Mouse (Mus musculus): Measurements from ENCODE around the gene Zfp101.

Zfp101 gene

DNA sequence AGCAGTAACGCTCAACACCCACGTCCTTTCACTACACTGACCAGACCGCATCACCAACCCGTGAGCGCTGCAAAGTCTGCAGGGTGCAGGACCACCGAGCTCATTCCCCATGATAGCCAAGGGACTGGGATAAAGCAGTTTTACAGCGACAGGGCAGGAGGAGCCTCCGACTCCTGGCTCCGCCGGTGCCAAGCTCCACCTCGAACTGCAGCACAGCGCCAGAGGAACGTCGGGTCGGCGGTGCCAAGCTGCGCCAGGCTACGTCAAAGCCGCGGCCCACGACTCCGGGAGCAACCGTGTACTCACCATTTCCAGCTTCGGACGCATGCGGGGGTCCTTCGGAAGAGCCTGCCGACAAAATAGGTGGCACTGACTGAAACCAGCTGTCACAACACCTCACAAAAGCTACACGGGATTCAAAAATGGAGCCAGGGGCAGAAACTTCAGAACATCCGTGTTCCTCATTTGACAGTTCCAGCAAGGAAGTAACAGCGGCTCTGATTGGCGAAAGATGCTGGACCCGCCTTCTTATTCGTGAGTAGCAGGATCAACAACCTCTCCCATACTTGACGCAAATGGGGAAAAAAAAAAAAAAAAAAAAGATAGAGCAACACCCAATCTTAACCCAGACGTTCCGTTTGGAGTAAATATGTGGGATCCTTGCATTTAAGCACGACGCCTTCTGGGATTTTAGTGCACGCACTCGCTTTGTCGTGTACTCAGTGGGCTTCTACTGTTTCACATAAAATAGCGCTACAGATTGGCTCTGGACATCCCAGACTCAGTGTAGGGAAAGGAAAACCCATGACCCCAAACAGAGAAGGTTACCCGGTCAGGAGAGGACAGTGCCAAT lies at the start of gene Zfp101:
TSS of gene Zfp101 (minus strand) at position 460 of the 853 bp plus-strand sequence.
- peak; percentile 94 to 97 for DNase-seq (ENCODE audit: low spot score in 2 of 2)

DNA sequence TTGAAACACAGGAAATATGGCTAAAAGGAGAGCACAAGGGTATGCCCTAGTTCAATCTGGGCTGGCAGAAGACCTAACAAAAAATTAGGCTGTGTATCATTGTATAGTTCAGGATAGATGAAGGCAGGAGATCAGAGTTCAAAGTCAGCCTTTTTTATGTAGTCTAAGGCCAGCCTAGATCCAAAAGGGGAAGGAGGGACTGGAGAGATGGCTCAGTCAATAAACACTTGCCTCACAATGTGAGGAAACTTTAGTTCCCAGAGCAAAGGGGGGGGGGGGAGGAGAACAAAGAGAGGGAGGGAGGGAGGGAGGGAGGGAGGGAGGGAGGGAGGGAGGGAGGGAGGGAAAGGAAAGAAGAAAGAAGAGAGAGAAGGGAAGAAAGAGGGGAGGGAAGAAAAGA lies 46.7 kb upstream of the Zfp101 start:
- no peak for DNase-seq (ENCODE audit: low spot score in 2 of 2)

DNA sequence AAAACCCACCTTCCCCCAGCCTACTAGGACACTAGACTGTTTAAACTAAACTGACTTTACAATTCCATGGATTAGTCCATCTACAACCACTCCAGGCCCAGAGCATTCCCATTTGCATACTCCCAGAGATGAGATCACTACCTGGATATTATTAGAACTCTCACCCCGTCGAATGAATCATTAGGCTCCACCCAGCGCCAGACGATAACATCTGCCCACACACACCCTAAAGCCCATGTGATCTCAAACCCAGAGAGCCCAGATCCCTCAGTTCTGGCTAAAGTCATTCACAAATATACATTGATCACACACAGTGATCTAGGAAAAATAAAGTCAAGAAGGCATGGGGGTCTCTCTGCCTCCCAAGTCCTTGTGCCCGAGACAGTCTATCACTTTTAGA lies 45.5 kb upstream of the Zfp101 start:
- peak in 1 of 2 experiments; percentile 10 for DNase-seq (ENCODE audit: low spot score in 2 of 2)

DNA sequence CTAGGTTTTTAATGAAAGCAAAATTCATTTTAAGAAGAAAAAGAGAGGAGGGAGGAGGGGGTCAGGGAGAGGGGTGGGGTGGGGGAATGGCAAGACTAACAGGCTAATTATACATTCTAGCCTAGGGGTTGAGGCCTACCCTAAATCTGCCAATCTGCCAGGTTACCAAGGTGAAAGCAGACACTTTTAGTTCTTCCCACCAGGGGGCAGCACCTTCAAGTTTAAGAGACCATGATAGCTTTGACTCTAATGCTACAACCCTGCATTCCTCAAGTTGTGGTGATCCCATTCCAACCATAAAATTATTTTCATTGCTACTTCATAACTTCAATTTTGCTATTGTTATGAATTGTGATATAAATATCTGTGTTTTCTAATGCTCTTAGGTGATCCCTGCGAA lies 44.7 kb upstream of the Zfp101 start:
- DNase-seq (ENCODE audit: low spot score in 2 of 2), result peak; percentile 83 to 84

DNA sequence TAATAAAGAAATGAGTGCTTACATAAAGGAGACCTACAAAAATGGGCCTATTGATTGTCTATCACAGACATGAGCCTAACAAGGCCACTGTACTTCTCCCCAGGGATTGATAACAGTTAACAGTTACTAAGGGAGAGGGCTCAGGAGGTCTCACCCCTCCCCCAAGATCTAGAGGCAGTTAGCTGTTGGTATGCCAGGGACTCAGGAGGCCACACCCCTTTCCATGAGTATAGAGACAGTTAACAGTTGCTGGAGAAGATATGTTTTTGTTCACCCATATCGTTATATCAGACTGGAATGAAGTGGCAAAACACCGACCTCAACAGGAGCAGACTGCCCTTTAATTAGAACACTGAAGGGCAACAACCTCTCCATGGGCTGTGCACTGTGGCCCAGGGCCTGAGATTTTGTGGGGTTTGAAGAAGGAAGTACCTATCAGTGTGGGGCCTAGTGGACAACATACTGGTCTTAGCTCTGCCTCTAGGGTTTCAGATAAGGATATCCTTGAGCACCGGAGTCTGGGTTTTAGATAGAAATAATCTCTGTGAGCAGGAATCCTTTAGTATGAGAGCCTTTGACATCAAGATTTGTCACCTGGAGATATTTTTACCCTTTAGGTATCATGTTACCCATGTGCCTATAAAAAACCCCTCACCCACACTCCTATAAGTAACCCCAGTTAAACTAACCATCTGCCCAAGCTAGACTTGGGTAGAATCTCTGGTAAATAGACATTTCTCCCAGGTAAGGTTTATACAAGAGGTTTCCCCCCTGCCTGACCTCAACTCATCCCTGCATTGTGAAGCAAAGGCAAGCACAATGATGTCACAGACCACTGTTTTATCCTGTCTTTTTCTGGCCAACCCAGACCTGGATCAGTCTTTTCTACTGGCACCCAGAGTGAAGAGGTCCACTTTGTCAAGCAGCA lies 37.8 kb upstream of the Zfp101 start, which contains the start of gene Actl9:
TSS of gene Actl9 (plus strand) at position 878 of the 928 bp plus-strand sequence.
- DNase-seq (ENCODE audit: low spot score in 2 of 2), result no peak

DNA sequence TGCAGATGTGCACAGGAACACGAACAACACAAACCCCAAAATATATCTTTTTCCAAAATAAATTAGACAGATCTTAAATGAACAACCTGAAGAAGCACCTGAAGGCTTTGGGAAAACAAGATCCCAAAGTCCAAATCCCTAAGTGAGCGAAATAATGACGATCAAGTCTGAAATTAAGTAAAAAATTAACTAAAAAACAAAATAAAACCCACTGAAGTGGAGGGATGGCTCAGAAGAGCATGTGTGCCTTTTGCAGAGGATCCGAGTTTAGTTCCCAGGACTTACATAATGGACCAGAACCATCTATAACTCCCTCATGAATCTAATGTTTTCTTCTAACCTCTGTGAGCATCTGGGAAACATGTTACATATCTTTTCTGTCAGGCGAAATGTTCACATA lies 2.2 kb downstream of the Zfp101 start:
- DNase-seq (ENCODE audit: low spot score in 2 of 2), result no peak

DNA sequence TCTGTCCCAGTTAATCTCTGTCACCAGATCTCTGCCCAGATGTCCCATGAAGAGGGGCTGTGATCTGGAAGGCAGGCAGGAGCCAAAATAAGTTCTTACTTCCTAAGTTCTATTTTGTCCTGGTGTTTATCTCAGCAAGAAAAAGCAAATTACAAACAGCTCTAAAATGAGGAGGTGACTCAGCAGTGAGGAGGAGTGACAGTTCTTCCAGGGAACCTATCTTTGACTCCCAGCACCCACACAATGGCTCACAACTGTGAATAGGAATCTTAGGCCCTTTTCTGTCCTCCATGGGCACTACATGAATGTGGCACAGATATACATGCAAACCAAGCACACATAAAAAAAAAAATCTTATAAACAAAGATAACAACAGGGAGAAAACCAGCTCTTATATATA lies 8.7 kb downstream of the Zfp101 start:
- DNase-seq (ENCODE audit: low spot score in 2 of 2), result peak; percentile 14 to 18

DNA sequence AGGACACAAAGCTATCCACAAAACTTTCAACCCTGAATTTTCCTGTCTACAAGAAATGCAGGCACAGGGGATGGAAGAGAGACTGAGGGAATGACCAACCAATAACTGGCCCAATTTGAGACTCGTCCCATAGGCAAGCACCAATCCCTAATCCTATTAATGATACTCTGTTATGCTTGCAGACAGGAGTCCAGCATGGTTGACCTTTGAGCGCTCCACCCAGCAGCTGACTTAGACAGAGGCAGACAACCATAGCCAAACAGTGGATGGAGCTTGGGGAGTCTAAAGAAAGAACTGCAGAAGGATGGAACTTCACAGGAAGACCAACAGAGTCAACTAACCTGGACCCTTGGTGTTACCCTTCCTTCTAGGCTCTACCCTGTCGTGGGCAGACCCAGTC lies 21.6 kb downstream of the Zfp101 start:
- no peak for DNase-seq (ENCODE audit: low spot score in 2 of 2)

DNA sequence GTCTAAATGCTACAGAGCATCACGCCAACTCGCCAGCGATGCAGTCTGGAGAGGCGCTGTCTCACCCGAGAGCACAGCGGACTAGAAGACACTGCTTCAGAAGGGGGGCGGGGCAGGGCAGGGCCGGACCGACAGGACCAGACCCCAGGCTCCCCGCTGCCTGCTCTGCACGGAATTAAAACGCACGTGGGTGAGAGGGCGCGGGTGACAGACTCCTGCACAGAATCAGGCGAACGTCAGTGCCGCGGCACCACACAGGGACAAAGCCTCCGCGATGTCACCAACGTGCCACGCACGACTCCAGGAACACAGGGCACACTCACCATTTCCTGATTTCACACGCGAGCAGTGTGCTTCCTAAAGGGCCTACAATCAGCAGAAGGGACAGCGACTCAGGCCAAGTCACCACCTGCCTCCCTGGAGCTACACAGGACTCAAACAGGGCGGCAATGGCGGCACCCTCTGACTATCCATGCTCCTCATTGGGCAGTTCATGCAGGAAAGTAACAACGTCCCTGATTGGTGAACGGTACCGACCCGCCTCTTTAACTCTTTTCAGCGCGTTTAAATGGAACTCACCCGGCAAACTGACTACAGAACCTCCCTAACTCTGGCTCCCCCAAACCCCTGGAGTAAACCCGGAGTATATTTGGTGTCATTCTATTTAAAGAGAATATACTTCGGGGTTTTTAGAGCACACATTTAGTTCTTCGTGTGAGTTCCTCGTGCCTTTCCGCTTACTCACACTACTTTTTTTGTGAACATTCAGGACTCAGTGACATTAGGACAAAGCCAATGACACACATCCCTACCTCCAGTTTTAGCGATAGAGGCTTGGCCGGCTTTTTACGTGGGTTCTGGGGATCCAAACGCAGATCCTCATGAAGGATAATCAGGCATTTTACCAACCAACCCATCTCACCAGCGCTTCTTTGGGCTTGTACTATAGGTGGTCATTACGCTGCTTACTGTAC lies 35.7 kb downstream of the Zfp101 start, which contains the start of gene Zfp81:
TSS of gene Zfp81 (minus strand) at position 468 of the 974 bp plus-strand sequence.
- peak; percentile 90 to 92 for DNase-seq (ENCODE audit: low spot score in 2 of 2)

DNA sequence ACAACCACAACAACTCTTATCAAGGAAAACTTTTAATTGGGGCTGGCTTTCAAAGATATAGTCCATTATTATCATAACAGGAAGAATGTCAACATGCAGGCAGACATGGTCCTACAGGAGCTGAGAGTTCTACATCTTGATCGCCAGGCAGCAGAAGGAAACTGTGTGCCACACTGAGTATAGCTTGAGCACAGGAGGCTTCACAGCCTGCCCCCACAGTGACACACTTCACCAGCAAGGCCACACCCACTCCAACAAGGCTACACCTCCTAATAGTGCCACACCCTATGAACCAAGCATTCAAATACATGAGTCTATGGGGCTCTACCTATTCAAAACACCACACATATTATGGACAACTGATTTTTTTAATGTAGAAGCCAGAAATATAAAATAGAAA lies 41.5 kb downstream of the Zfp101 start:
- no peak for DNase-seq (ENCODE audit: low spot score in 2 of 2)
